Mouse (Mus musculus) myocyte (in vitro differentiated cells): ENCODE data around the gene Epsti1. TPM values are rescaled to one million over a fixed set of nuclear protein-coding genes. Genes with fewer than 3 reads are reported as not detected.
"Not testable (repeated sequence)": the region's sequence is repeated elsewhere in the genome, so short reads cannot be mapped to it uniquely, and the experiment has no call there.

Source experiments
- H3K27me3 ChIP-seq: one replicate; pipeline ENCODE4 v1.6.1; 2011; ENCODE audit not compliant: control insufficient read depth, insufficient read depth, insufficient read length
- H3K36me3 ChIP-seq: one replicate; pipeline ENCODE4 v1.6.1; 2011; ENCODE audit not compliant: control insufficient read depth, insufficient read depth
- H3K4me2 ChIP-seq: one replicate; pipeline ENCODE4 v1.6.1; 2011; ENCODE audit warnings: low read depth, control low read depth
- H3K4me3 ChIP-seq: one replicate; pipeline ENCODE4 v1.5.1; 2011; ENCODE audit warnings: mild to moderate bottlenecking, control low read depth, moderate library complexity
- H3K79me2 ChIP-seq: one replicate; pipeline ENCODE4 v1.6.1; 2011; ENCODE audit not compliant: control insufficient read depth, insufficient read depth
- H3ac ChIP-seq: one replicate; pipeline ENCODE4 v1.6.1; 2011; ENCODE audit not compliant: control insufficient read depth, insufficient read length
- CEBPB ChIP-seq: IDR thresholded peaks from 2 replicates; pipeline ENCODE4 v1.6.1; 2011; ENCODE audit warnings: mild to moderate bottlenecking, moderate library complexity; ENCODE audit not compliant: poor library complexity, insufficient read depth, severe bottlenecking
- E2F4 ChIP-seq: IDR thresholded peaks from one replicate; pipeline ENCODE4 v1.6.1; 2011; ENCODE audit warnings: mild to moderate bottlenecking, control low read depth, moderate library complexity; ENCODE audit not compliant: insufficient read depth
- MAX ChIP-seq: IDR thresholded peaks from one replicate; pipeline ENCODE4 v1.6.1; 2011; ENCODE audit warnings: low read depth, mild to moderate bottlenecking, control low read depth
- MYOD1 ChIP-seq, 3 experiments: IDR thresholded peaks; one replicate each; pipeline ENCODE4 v1.6.1; 2011; ENCODE audit warnings: control low read depth in 2 of 3, low read depth in 2 of 3, mild to moderate bottlenecking in 2 of 3, moderate library complexity in 1 of 3; ENCODE audit not compliant: insufficient read length in 2 of 3, control insufficient read depth in 1 of 3
- MYOG ChIP-seq, 3 experiments: IDR thresholded peaks; one replicate each; pipeline ENCODE4 v1.6.1; 2011; ENCODE audit warnings: control low read depth in 2 of 3, low read depth in 2 of 3, mild to moderate bottlenecking in 2 of 3; ENCODE audit not compliant: insufficient read length in 2 of 3, control insufficient read depth in 1 of 3, insufficient read depth in 1 of 3
- POLR2A ChIP-seq: IDR thresholded peaks from one replicate; pipeline ENCODE4 v1.6.1; 2011; ENCODE audit warnings: low read depth, mild to moderate bottlenecking, control low read depth, moderate library complexity; ENCODE audit not compliant: insufficient read length
- POLR2AphosphoS2 ChIP-seq: IDR thresholded peaks from one replicate; pipeline ENCODE4 v1.6.1; 2011; ENCODE audit warnings: low read depth, control low read depth; ENCODE audit not compliant: insufficient read length
- REST ChIP-seq: IDR thresholded peaks from one replicate; pipeline ENCODE4 v1.6.1; 2011; ENCODE audit warnings: mild to moderate bottlenecking, control low read depth, moderate library complexity; ENCODE audit not compliant: insufficient read depth, insufficient read length
- SRF ChIP-seq: IDR thresholded peaks from one replicate; pipeline ENCODE4 v1.6.1; 2011; ENCODE audit warnings: low read depth; ENCODE audit not compliant: control insufficient read depth, insufficient read length
- TCF12 ChIP-seq: IDR thresholded peaks from one replicate; pipeline ENCODE4 v1.6.1; 2011; ENCODE audit warnings: mild to moderate bottlenecking, control low read depth; ENCODE audit not compliant: poor library complexity, insufficient read depth, severe bottlenecking
- TCF3 ChIP-seq: IDR thresholded peaks from one replicate; pipeline ENCODE4 v1.6.1; 2011; ENCODE audit warnings: low read depth, control low read depth; ENCODE audit not compliant: insufficient read length
- USF1 ChIP-seq: IDR thresholded peaks from one replicate; pipeline ENCODE4 v1.6.1; 2011; ENCODE audit warnings: low read depth, mild to moderate bottlenecking, control low read depth, moderate library complexity
- polyA plus RNA-seq: library from polyadenylated mRNA; unstranded; fragments of >200 nt; fragmentation: generic; extraction: Trizol; gene quantifications from one replicate; pipeline ENCODE4 v1.2.1, GENCODE M21; 2012; ENCODE audit warnings: missing spikeins

The Epsti1 gene
- polyA plus RNA-seq, 1 experiment = 0.07 TPM

DNA sequence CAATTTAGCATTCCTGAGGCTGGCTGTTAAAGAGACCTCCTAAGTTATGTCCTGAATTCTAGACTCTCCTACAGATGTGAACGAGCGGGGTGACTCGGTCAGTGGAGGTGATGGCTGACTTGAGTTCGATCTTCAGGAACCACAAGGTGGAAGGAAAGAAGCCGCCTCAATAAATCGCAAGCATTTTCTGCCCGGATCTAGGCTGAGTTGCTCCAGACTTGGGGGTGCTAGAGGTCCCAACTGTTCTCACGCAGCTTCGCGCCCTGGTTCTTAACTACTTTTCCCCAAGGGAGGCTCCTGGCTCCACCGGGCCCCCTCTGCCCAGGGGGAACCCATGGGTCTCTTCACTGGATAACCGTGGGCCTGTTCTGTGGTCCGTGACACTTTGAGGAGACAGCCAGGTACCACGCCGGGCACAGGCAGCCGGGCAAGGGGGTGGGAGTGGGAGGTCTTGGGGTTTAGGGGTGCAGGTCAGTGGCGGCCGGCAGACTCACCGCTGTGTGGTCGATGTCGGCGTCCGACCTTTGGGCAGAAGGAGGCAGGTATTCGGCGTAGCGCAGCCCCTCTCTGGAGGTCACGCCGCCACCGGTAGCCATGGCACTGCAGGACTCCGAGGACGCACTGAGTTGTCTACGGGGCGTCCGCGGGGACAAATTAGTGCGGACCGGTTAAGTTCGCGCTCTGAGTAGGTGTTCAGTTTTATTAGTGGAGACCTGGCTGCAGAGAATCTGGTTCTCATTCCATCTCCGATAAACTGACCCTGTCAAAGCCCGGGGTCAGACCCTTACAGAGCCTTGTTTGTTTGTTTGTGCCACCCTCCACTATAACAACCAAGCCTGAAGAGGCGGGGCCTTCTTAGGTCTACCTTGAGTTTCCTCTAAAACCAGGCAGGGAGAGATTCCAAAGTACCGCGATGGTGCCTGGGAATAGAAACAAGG, 29.5 kb upstream of the Epsti1 start, which contains the start of gene Dnajc15:
TSS of gene Dnajc15 (minus strand) at position 822 of the 938 bp plus-strand sequence.
- Histone ChIP-seq H3K4me2 (peak within 1 kb of the TSS; percentile 86), H3K79me2 (peaks cover 13% of the 10 kb centered on the region), H3ac (peak within 1 kb of the TSS; percentile 22), H3K27me3 (no peaks in the 10 kb centered on the region), H3K36me3 (peaks cover 4% of the 10 kb centered on the region), H3K4me3 (peak within 1 kb of the TSS; percentile 81)
- no peak for TF ChIP-seq SRF
- TF ChIP-seq MAX = no peak
- TF ChIP-seq USF1 = no peak
- peak; percentile 65 for TF ChIP-seq POLR2AphosphoS2
- TF ChIP-seq CEBPB = no peak
- TF ChIP-seq E2F4 = no peak
- no peak for TF ChIP-seq TCF3
- peak; percentile 81 for TF ChIP-seq POLR2A
- TF ChIP-seq TCF12 = no peak

GRCm38 (mm10) chr14:77876199-77876598, 27.8 kb upstream of the Epsti1 start:
- no peak for TF ChIP-seq POLR2AphosphoS2
- no peak for TF ChIP-seq MYOD1 (IDR thresholded peaks at IDR 0.05; ENCODE audit: control insufficient read depth in 1 of 3, insufficient read length in 2 of 3, low read depth in 2 of 3)
- no peak for TF ChIP-seq REST
- TF ChIP-seq SRF = no peak
- no peak for TF ChIP-seq USF1
- TF ChIP-seq MAX = no peak
- no peak for TF ChIP-seq MYOG (IDR thresholded peaks at IDR 0.05; ENCODE audit: control insufficient read depth in 1 of 3, insufficient read depth in 1 of 3, insufficient read length in 2 of 3, low read depth in 2 of 3)
- no peak for TF ChIP-seq POLR2A
- TF ChIP-seq TCF3 = no peak
- TF ChIP-seq E2F4 = no peak
- Histone ChIP-seq H3K79me2 (peaks cover 13% of the 10 kb centered on the region), H3K27me3 (no peaks in the 10 kb centered on the region)

DNA sequence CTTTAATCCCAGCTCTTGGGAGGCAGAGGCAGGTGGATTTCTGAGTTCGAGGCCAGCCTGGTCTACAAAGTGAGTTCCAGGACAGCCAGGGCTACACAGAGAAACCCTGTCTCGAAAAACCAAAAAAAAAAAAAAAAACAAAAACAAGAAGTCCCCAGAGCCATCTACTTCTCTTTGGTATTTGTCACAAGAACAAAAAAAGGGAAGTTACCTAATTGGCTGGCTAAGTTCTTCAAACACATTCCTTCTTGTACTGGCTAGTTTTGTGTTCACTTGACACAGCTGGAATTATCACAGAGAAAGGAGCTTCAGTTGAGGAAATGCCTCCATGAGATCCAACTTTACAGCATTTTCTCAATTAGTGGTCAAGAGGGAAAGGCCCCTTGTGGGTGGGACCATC, 26.2 kb upstream of the Epsti1 start:
- H3K4me2 ChIP-seq = not testable (repeated sequence)

More at GRCm38 (mm10) chr14:77876199-77876598, 27.8 kb upstream of the Epsti1 start:
- Histone ChIP-seq H3ac (no peak overlapping the region), H3K4me2 (no peak overlapping the region), H3K36me3 (no peaks in the 10 kb centered on the region), H3K4me3 (no peak overlapping the region)

GRCm38 (mm10) chr14:77881998-77882397, 22.0 kb upstream of the Epsti1 start:
- no peak overlapping the region for H3K4me3 ChIP-seq
- no peaks in the 10 kb centered on the region for H3K79me2 ChIP-seq
- TF ChIP-seq TCF12 = no peak
- no peak for TF ChIP-seq SRF
- TF ChIP-seq REST = no peak
- no peak for TF ChIP-seq MYOG (IDR thresholded peaks at IDR 0.05; ENCODE audit: control insufficient read depth in 1 of 3, insufficient read depth in 1 of 3, insufficient read length in 2 of 3, low read depth in 2 of 3)
- peak; percentile 14 for TF ChIP-seq TCF3
- peak; percentile 76 for TF ChIP-seq USF1
- no peak for TF ChIP-seq CEBPB
- no peak for TF ChIP-seq POLR2AphosphoS2
- TF ChIP-seq MYOD1 (IDR thresholded peaks at IDR 0.05; ENCODE audit: control insufficient read depth in 1 of 3, insufficient read length in 2 of 3, low read depth in 2 of 3) = peak in 1 of 3 experiments; percentile 34
- no peaks in the 10 kb centered on the region for H3K27me3 ChIP-seq
- no peaks in the 10 kb centered on the region for H3K36me3 ChIP-seq
- no peak overlapping the region for H3ac ChIP-seq
- peak overlapping the region; percentile 57 for H3K4me2 ChIP-seq

More for the DNA sequence above, 26.2 kb upstream of the Epsti1 start:
- peaks cover 13% of the 10 kb centered on the region for H3K79me2 ChIP-seq
- H3ac ChIP-seq, H3K36me3 ChIP-seq, H3K27me3 ChIP-seq, H3K4me3 ChIP-seq: not testable (repeated sequence)

GRCm38 (mm10) chr14:77882669-77883068, 21.4 kb upstream of the Epsti1 start:
- Histone ChIP-seq H3K36me3 (no peaks in the 10 kb centered on the region), H3K79me2 (no peaks in the 10 kb centered on the region), H3ac (no peak overlapping the region), H3K4me3 (no peak overlapping the region), H3K27me3 (no peaks in the 10 kb centered on the region), H3K4me2 (no peak overlapping the region)
- no peak for TF ChIP-seq MYOD1 (IDR thresholded peaks at IDR 0.05; ENCODE audit: control insufficient read depth in 1 of 3, insufficient read length in 2 of 3, low read depth in 2 of 3)
- TF ChIP-seq MAX = no peak
- TF ChIP-seq POLR2AphosphoS2 = no peak
- no peak for TF ChIP-seq TCF3
